Comparison of ENCODE assay signal across 24 mouse cellular contexts in the genomic region with DNA sequence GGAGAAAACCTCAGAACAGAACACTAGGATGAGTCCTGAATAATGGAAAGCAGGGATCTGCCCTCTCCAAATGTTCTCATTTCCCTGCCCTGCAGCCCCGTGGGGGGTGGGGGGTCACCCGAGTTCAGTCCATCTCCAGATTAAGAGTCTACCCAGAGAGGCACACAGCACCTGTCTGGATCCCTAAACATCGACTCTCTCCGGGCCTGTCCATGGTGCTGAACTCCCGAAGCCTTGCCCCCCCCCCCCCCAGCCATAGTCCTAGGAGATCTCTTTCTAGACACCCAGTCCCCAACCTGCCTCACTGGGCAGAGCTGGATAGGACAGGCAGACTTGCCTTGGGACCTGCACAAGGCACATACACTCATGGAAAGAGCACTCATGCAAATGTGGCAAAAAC. TPM values are rescaled to one million over a fixed set of nuclear protein-coding genes. Genes with fewer than 3 reads are reported as not detected.
DNase-seq lines count a peak whose midpoint lies in the region; ATAC-seq and TF ChIP-seq lines count a peak whose summit lies in the region.
"Had no signal": no experiment of that assay in that cellular context is flagged by ENCODE, and none has a peak within 500 bp of the region (broad histone marks: within the 10 kb centered on the region; RNA-seq: fewer than 3 reads in every experiment).

No protein-coding gene starts in this region.

- H3K9me3 ChIP-seq in kidney, postnatal 0 days (replicated peaks; ENCODE audit: low read length), result no peaks in the 10 kb centered on the region
- no peaks in the 10 kb centered on the region for H3K9me3 ChIP-seq in limb, embryonic 11.5 days (ENCODE audit: control insufficient read depth, low read length)
- H3K9me3 ChIP-seq: heart, embryonic 15.5 days; hindbrain, embryonic 15.5 days; limb, embryonic 13.5 days; midbrain, embryonic 15.5 days; neural tube, embryonic 12.5 days had no signal

- no peak overlapping the region for H3K4me2 ChIP-seq in kidney, postnatal 0 days (ENCODE audit: low read length)
- H3K4me2 ChIP-seq in limb, embryonic 11.5 days (ENCODE audit: low read depth, severe bottlenecking), result no peak overlapping the region
- H3K4me2 ChIP-seq: heart, embryonic 15.5 days; hindbrain, embryonic 15.5 days; limb, embryonic 13.5 days; midbrain, embryonic 15.5 days; neural tube, embryonic 12.5 days had no signal

- 18% methylated on average over 5 of the region's 5 CpGs for WGBS in kidney, postnatal 0 days
- 29% methylated on average over 5 of the region's 5 CpGs for WGBS in limb, embryonic 11.5 days

- peak; percentile 24 for DNase-seq in adrenal gland, postnatal 10 days
- DNase-seq in adrenal gland, adult 18-20 months (ENCODE audit: low spot score in 2 of 2), result no peak
- peak; percentile 12 for DNase-seq in kidney, postnatal 0 days (ENCODE audit: low spot score)
- no peak for DNase-seq in kidney, postnatal 14 days
- DNase-seq in NIH3T3 (ENCODE audit: low read depth) (peak; percentile 26), liver (no peak)
- DNase-seq in limb, embryonic 11.5 days (ENCODE audit: low spot score), result peak; percentile 41
- DNase-seq in testis, postnatal 14 days (ENCODE audit: low spot score), result no peak
- DNase-seq: cerebellum, postnatal 36 days; heart, adult 18-20 months; kidney, adult 8-10 months; lung, postnatal 4 days; right cerebral cortex, postnatal 4 days; thymus, adult 18-20 months had no signal

- no peaks in the 10 kb centered on the region for H3K4me1 ChIP-seq in kidney, postnatal 0 days (replicated peaks; ENCODE audit: insufficient read depth, low read length)
- H3K4me1 ChIP-seq in limb, embryonic 11.5 days (ENCODE audit: control insufficient read depth, insufficient read depth, low read length), result no peaks in the 10 kb centered on the region
- H3K4me1 ChIP-seq: limb, embryonic 13.5 days; midbrain, embryonic 15.5 days; neural tube, embryonic 12.5 days had no signal

- no peak overlapping the region for H3K4me3 ChIP-seq in kidney, postnatal 0 days (replicated peaks; ENCODE audit: low read depth, low read length)
- no peak overlapping the region for H3K4me3 ChIP-seq in limb, embryonic 11.5 days (ENCODE audit: low read depth, low read length)
- H3K4me3 ChIP-seq: heart, embryonic 15.5 days; hindbrain, embryonic 15.5 days; layer of hippocampus, adult 2 months; limb, embryonic 13.5 days; midbrain, embryonic 15.5 days; neural tube, embryonic 12.5 days had no signal

- no peak overlapping the region for H3K9ac ChIP-seq in kidney, postnatal 0 days (ENCODE audit: low read depth, low read length)
- H3K9ac ChIP-seq in limb, embryonic 11.5 days (ENCODE audit: low read length), result no peak overlapping the region
- H3K9ac ChIP-seq: heart, embryonic 15.5 days; hindbrain, embryonic 15.5 days; limb, embryonic 13.5 days; midbrain, embryonic 15.5 days; neural tube, embryonic 12.5 days had no signal

- H3K27me3 ChIP-seq in kidney, postnatal 0 days (ENCODE audit: insufficient read depth, low read length), result peaks cover 4% of the 10 kb centered on the region; the same call in 1 of the 2 replicates
- no peaks in the 10 kb centered on the region for H3K27me3 ChIP-seq in limb, embryonic 11.5 days (ENCODE audit: control insufficient read depth, insufficient read depth, low read length)
- H3K27me3 ChIP-seq: hindbrain, embryonic 15.5 days; limb, embryonic 13.5 days; midbrain, embryonic 15.5 days; neural tube, embryonic 12.5 days had no signal

- H3K27ac ChIP-seq in kidney, postnatal 0 days, result no peak overlapping the region
- no peak overlapping the region for H3K27ac ChIP-seq in limb, embryonic 11.5 days (replicated peaks; ENCODE audit: low read depth, low read length)
- H3K27ac ChIP-seq: heart, embryonic 15.5 days; hindbrain, embryonic 15.5 days; layer of hippocampus, adult 2 months; limb, embryonic 13.5 days; midbrain, embryonic 15.5 days; neural tube, embryonic 12.5 days had no signal

- no peak for ATAC-seq in kidney, postnatal 0 days (replicated peaks; ENCODE audit: low FRiP score, low read depth)
- ATAC-seq in limb, embryonic 11.5 days (ENCODE audit: insufficient number of reproducible peaks, low FRiP score, low TSS enrichment, low read depth), result no peak
- ATAC-seq: forebrain, embryonic 14.5 days; midbrain, embryonic 15.5 days had no signal

- TF ChIP-seq CTCF in kidney, postnatal 0 days (IDR thresholded peaks at IDR 0.05; ENCODE audit: low read depth), result no peak

- no peaks in the 10 kb centered on the region for H3K36me3 ChIP-seq in kidney, postnatal 0 days (ENCODE audit: insufficient read depth, low read length)
- no peaks in the 10 kb centered on the region for H3K36me3 ChIP-seq in limb, embryonic 11.5 days (ENCODE audit: control insufficient read depth, insufficient read depth, low read length)
- H3K36me3 ChIP-seq: heart, embryonic 15.5 days; hindbrain, embryonic 15.5 days; limb, embryonic 13.5 days; midbrain, embryonic 15.5 days; neural tube, embryonic 12.5 days had no signal

RNA-seq across cellular contexts. Expression of a gene that starts 29.4 kb away (rescaled TPM):
- not detected for total RNA-seq in adrenal gland, postnatal 10 days (2021)
- not detected for total RNA-seq in adrenal gland, adult 18-20 months (2021)
- not detected in 2 replicates for polyA plus RNA-seq in kidney, postnatal 0 days (2015; fragmentation: Nextera tagmentation; extraction: Ambion mirVana)
- polyA plus RNA-seq in limb, embryonic 11.5 days (2014; fragmentation: Nextera tagmentation; extraction: Ambion mirVana), result not detected in 2 replicates
- total RNA-seq: gastrocnemius, adult 18-20 months; heart, adult 18-20 months; layer of hippocampus, adult 2 months; left cerebral cortex, adult 18-20 months had no signal
- polyA plus RNA-seq: forebrain, embryonic 14.5 days; heart, embryonic 15.5 days; hindbrain, embryonic 15.5 days; limb, embryonic 13.5 days; liver, embryonic 16.5 days; midbrain, embryonic 15.5 days; neural tube, embryonic 12.5 days had no signal

Comparison
In these comparisons a context has a peak if more than half of its experiments do, and no peak if none do; other contexts are left out.
1. DNase-seq: peak in adrenal gland, postnatal 10 days (single experiment), kidney, postnatal 0 days (single experiment), NIH3T3 (single experiment) and limb, embryonic 11.5 days (single experiment); none in adrenal gland, adult 18-20 months (0 of 2), kidney, postnatal 14 days (single experiment), testis, postnatal 14 days (single experiment) and liver (single experiment).